Mouse (Mus musculus) bone marrow, adult 2 months (tissue): ENCODE results near the gene Scn11a. TPM values are rescaled to one million over a fixed set of nuclear protein-coding genes. Genes with fewer than 3 reads are reported as not detected.

Experiments used
- H3K27ac ChIP-seq: fragments of 200-500 bp; 2 replicates; pipeline ENCODE4 v1.5.1; 2012; ENCODE audit warnings: low read depth, mild to moderate bottlenecking, control low read depth, inconsistent platforms, low read length; ENCODE audit not compliant: control insufficient read depth, poor library complexity, insufficient read depth
- H3K4me1 ChIP-seq: fragments of 200-500 bp; 2 replicates; pipeline ENCODE4 v1.6.1; 2011; ENCODE audit warnings: low read length; ENCODE audit not compliant: control insufficient read depth, insufficient read depth
- H3K4me3 ChIP-seq: fragments of 200-500 bp; replicated peaks from 2 replicates; pipeline ENCODE3; 2011; ENCODE audit warnings: mild to moderate bottlenecking, low read depth, low read length, control low read depth; ENCODE audit not compliant: control insufficient read depth
- CTCF ChIP-seq: fragments of 200-500 bp; IDR thresholded peaks from 2 replicates; pipeline ENCODE4 v1.5.1; 2011; ENCODE audit warnings: low read length, control low read depth; ENCODE audit not compliant: control insufficient read depth, insufficient read depth
- POLR2A ChIP-seq: fragments of 200-500 bp; IDR thresholded peaks from 2 replicates; pipeline ENCODE4 v1.6.1; 2011; ENCODE audit warnings: low read depth, mild to moderate bottlenecking, control low read depth, low read length, borderline replicate concordance; ENCODE audit not compliant: control insufficient read depth
- WGBS: fragments of 180-500 bp; shearing (Covaris S2); methylation state at CpG from one replicate; pipeline ENCODE4 v1.1.7; 2018; 5-methylcytosine and 5-hydroxymethylcytosine counted together
- polyA plus RNA-seq: library from polyadenylated mRNA; stranded (reverse); fragments of >200 nt; gene quantifications from 2 replicates; pipeline ENCODE4 v1.2.4, GENCODE M21; 2011; ENCODE audit warnings: low replicate concordance; ENCODE audit not compliant: missing spikeins, insufficient read depth, insufficient read length

Gene Scn11a
- polyA plus RNA-seq, result not detected in 2 replicates

GRCm38 (mm10) chr9:119825297-119825696 is at the start of gene Scn11a:
Gene Scn11a (minus strand): TSS chr9:119825456.
- no peak within 1 kb of the TSS for H3K27ac ChIP-seq
- TF ChIP-seq CTCF, result no peak
- TF ChIP-seq POLR2A, result no peak
- 49% methylated on average over 4 of the region's 4 CpGs for WGBS
- no peaks in the 10 kb centered on the region for H3K4me1 ChIP-seq
- no peak within 1 kb of the TSS for H3K4me3 ChIP-seq

GRCm38 (mm10) chr9:119854170-119854569 is 28.9 kb upstream of the Scn11a start:
- TF ChIP-seq CTCF, result no peak
- Histone ChIP-seq H3K4me1 (no peaks in the 10 kb centered on the region), H3K4me3 (no peak overlapping the region), H3K27ac (no peak overlapping the region)
- WGBS, result 73% methylated on average over 8 of the region's 8 CpGs

DNA sequence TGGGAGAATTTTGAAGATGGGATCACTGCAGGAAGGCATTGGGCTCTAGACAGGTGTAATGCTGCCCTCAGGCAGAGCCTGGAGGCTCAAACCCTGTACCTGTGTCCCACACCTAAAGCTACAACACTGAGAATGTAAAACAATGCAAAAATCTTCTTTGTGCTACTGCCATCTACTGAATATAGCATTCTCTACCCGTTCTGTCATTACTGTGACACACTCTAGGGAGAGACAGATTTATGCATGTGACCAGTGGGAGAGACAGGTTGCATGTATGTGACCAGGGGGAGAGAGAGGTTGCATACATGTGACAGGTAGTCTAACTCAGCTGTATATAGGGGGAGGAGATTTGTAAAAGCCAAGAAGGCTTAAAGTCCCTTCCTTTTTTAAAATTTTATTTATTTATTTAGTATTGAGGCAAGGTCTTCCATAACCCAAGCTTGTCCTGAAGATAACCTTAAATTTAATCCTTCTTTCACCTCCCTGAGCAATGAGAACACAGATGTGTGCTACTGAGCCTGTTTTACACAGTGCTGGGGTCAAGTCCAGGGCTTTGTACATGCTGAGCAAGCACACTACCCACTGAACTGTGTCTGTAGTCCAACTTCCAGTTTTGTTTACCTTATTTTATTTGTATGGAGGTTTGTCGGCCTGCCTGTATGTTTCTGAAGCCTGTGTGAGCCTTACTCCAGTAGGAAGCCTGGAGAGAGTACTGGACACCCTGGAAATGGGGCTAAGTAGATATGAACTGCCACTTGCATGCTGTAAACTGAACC is 28.0 kb upstream of the Scn11a start:
- Histone ChIP-seq H3K4me3 (no peak overlapping the region), H3K27ac (no peak overlapping the region), H3K4me1 (no peaks in the 10 kb centered on the region)
- WGBS, result 53% methylated on average over 2 of the region's 2 CpGs
- TF ChIP-seq POLR2A (no peak), CTCF (no peak)

DNA sequence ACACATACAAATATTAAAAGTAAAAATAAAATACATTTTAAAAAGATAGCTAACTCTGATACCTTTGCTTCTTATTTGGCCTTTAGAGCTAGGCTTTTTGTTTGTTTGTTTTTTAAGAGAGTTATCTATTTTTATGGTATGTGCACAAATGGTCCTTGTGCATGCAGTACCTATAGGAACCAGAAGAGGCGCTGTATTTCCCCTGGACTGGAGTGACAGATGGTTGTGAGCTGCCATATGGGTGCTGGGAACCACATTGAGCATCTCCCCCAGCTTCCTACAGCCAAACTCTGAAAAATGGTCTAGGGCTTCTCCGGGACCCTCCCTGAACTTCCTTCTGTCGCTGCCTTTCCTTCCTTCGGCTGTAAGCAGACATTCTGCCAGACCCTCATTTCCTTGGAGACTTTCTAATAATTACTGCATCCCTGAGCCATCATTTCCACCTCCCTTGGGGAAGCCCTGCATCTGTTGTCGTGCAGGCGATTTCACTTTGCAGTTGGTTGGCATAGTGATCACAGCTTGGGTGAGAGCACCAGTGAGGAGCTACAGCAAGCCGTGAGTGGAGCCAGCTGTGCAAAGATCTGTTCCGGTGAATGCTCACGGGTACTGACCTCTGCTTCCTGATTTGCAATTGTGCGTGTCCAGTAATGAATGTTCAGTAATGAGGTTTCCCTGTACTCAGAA is 27.2 kb upstream of the Scn11a start:
- Histone ChIP-seq H3K27ac (no peak overlapping the region), H3K4me1 (no peaks in the 10 kb centered on the region), H3K4me3 (no peak overlapping the region)
- 58% methylated on average over 10 of the region's 10 CpGs for WGBS
- TF ChIP-seq POLR2A (no peak), CTCF (no peak)

GRCm38 (mm10) chr9:119849214-119849613 is 24.0 kb upstream of the Scn11a start:
- no peaks in the 10 kb centered on the region for H3K4me1 ChIP-seq
- 61% methylated on average over 8 of the region's 8 CpGs for WGBS
- H3K27ac ChIP-seq, result no peak overlapping the region
- TF ChIP-seq POLR2A (no peak), CTCF (no peak)
- H3K4me3 ChIP-seq, result no peak overlapping the region

GRCm38 (mm10) chr9:119848671-119849070 is 23.4 kb upstream of the Scn11a start:
- 83% methylated on average over 7 of the region's 7 CpGs for WGBS
- Histone ChIP-seq H3K4me3 (no peak overlapping the region), H3K27ac (no peak overlapping the region), H3K4me1 (no peaks in the 10 kb centered on the region)
- TF ChIP-seq POLR2A (no peak), CTCF (no peak)

GRCm38 (mm10) chr9:119847187-119847586 is 21.9 kb upstream of the Scn11a start:
- TF ChIP-seq POLR2A, result no peak
- no peak for TF ChIP-seq CTCF

GRCm38 (mm10) chr9:119844724-119845123 is 19.5 kb upstream of the Scn11a start:
- no peak overlapping the region for H3K27ac ChIP-seq
- TF ChIP-seq CTCF, result no peak
- TF ChIP-seq POLR2A, result no peak
- H3K4me3 ChIP-seq, result no peak overlapping the region
- peaks cover 1% of the 10 kb centered on the region; the same call in 1 of the 2 replicates for H3K4me1 ChIP-seq
- 30% methylated on average over 5 of the region's 5 CpGs for WGBS

More at GRCm38 (mm10) chr9:119847187-119847586, 21.9 kb upstream of the Scn11a start:
- Histone ChIP-seq H3K4me1 (no peaks in the 10 kb centered on the region; the same call in 1 of the 2 replicates), H3K4me3 (no peak overlapping the region), H3K27ac (no peak overlapping the region)
- 80% methylated on average over 6 of the region's 6 CpGs for WGBS
